Mouse (Mus musculus): Measurements from ENCODE around the gene Cmip. TPM values are rescaled to one million over a fixed set of nuclear protein-coding genes. Genes with fewer than 3 reads are reported as not detected.

Gene Cmip
- polyA plus RNA-seq, 1 experiment from 2014 or later = 31.8 TPM

DNA sequence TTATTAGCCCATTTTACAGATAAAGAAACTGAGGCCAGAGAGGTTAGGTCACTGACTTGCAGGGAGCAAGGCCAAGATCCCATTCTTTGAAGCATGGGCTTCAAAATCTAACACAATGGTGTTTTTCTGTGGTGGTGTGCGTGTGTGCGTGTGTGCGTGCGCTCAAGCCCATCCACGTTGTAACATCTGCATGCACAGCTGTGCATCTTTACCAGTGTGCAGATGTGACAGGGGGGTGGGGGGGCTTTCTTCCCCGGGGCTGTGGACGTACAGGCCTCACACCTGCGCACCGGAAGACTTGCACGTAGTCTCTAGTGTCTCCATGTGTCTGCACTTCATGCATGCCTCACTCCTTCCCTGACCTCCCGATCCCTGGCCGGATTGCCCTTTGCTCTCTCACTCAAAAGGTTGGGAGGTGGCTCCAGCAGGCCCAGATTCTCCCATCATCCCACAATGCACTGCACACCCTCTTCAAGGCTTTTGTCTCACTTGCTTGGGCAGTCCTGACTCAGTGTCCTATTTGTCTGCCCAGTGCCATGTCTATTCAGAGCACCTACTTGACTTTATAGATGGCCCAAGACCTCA is 44.7 kb downstream of the Cmip start:
- Histone ChIP-seq H3K4me1 (peaks cover 56% of the 10 kb centered on the region), H3K27me3 (replicated peaks) (no peaks in the 10 kb centered on the region), H3K9ac (no peak overlapping the region), H3K9me3 (no peaks in the 10 kb centered on the region), H3K36me3 (no peaks in the 10 kb centered on the region), H3K4me2 (no peak overlapping the region), H3K4me3 (replicated peaks) (no peak overlapping the region), H3K27ac (no peak overlapping the region)
- 88% methylated on average over 12 of the region's 12 CpGs for WGBS
- no peak for ATAC-seq (ENCODE audit: insufficient read depth, low FRiP score, low read depth)

DNA sequence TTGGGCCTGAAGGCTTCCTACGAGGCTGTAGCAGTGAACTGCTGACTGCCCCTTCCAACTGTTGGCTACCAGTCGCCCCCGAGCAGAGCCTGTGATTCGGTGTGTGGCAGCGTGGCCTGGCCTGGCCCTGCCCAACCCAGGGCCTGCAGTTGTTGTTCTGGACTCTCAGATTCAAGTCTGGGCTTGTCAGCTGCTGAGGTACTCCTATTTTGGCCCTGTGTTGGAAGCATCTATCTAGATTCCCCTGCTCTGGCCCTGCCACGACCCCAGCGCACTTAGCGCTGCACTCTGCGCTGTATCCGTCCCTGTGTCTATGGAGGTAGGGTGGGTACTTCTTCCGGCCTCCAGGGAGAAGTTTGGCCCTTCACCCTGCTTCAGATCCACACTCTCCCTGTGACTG is 45.2 kb downstream of the Cmip start:
- 77% methylated on average over 11 of the region's 11 CpGs for WGBS

GRCm38 (mm10) chr8:117303666-117304065 is 46.8 kb downstream of the Cmip start:
- H3K36me3 ChIP-seq = no peaks in the 10 kb centered on the region
- WGBS = 46% methylated on average over 9 of the region's 9 CpGs
- H3K4me2 ChIP-seq = no peak overlapping the region
- H3K9ac ChIP-seq = no peak overlapping the region
- ATAC-seq (ENCODE audit: insufficient read depth, low FRiP score, low read depth) = 0 out of 2 replicates have a peak, but pooled peaks have one; percentile 16
- peaks cover 57% of the 10 kb centered on the region for H3K4me1 ChIP-seq
- H3K4me3 ChIP-seq (replicated peaks) = no peak overlapping the region
- H3K27me3 ChIP-seq (replicated peaks) = no peaks in the 10 kb centered on the region
- peak overlapping the region; percentile 59 for H3K27ac ChIP-seq
- no peaks in the 10 kb centered on the region for H3K9me3 ChIP-seq

More for the DNA sequence above, 45.2 kb downstream of the Cmip start:
- no peaks in the 10 kb centered on the region for H3K27me3 ChIP-seq (replicated peaks)
- no peak overlapping the region for H3K4me3 ChIP-seq (replicated peaks)
- H3K9me3 ChIP-seq = no peaks in the 10 kb centered on the region
- no peaks in the 10 kb centered on the region for H3K36me3 ChIP-seq
- no peak overlapping the region for H3K4me2 ChIP-seq
- no peak overlapping the region for H3K27ac ChIP-seq
- no peak for ATAC-seq (ENCODE audit: insufficient read depth, low FRiP score, low read depth)
- peaks cover 57% of the 10 kb centered on the region for H3K4me1 ChIP-seq
- no peak overlapping the region for H3K9ac ChIP-seq

- Histone ChIP-seq H3K4me1 (peaks cover 42% of the 10 kb centered on the region), H3K27me3 (replicated peaks) (no peaks in the 10 kb centered on the region), H3K4me2 (no peak overlapping the region), H3K9me3 (no peaks in the 10 kb centered on the region), H3K9ac (no peak overlapping the region), H3K36me3 (no peaks in the 10 kb centered on the region), H3K4me3 (replicated peaks) (no peak overlapping the region), H3K27ac (no peak overlapping the region)
- WGBS = 42% methylated on average over 5 of the region's 5 CpGs
- ATAC-seq (ENCODE audit: insufficient read depth, low FRiP score, low read depth) = no peak
Observed at GRCm38 (mm10) chr8:117305405-117305804, 48.5 kb downstream of the Cmip start.

- no peak overlapping the region for H3K4me2 ChIP-seq
- H3K4me3 ChIP-seq (replicated peaks) = no peak overlapping the region
- H3K4me1 ChIP-seq = peaks cover 35% of the 10 kb centered on the region
- no peaks in the 10 kb centered on the region for H3K36me3 ChIP-seq
- no peaks in the 10 kb centered on the region for H3K27me3 ChIP-seq (replicated peaks)
- no peak overlapping the region for H3K27ac ChIP-seq
- WGBS = 85% methylated on average over 7 of the region's 7 CpGs
- ATAC-seq (ENCODE audit: insufficient read depth, low FRiP score, low read depth) = no peak
- H3K9ac ChIP-seq = no peak overlapping the region
- no peaks in the 10 kb centered on the region for H3K9me3 ChIP-seq
Observed at GRCm38 (mm10) chr8:117306756-117307155, 49.9 kb downstream of the Cmip start.

GRCm38 (mm10) chr8:117307221-117307620 is 50.4 kb downstream of the Cmip start:
- ATAC-seq (ENCODE audit: insufficient read depth, low FRiP score, low read depth) = no peak
- H3K4me3 ChIP-seq (replicated peaks) = no peak overlapping the region
- no peak overlapping the region for H3K9ac ChIP-seq
- no peaks in the 10 kb centered on the region for H3K36me3 ChIP-seq
- H3K4me1 ChIP-seq = peaks cover 32% of the 10 kb centered on the region
- no peaks in the 10 kb centered on the region for H3K27me3 ChIP-seq (replicated peaks)
- no peaks in the 10 kb centered on the region for H3K9me3 ChIP-seq
- no peak overlapping the region for H3K27ac ChIP-seq
- no peak overlapping the region for H3K4me2 ChIP-seq
- 86% methylated on average over 8 of the region's 8 CpGs for WGBS

DNA sequence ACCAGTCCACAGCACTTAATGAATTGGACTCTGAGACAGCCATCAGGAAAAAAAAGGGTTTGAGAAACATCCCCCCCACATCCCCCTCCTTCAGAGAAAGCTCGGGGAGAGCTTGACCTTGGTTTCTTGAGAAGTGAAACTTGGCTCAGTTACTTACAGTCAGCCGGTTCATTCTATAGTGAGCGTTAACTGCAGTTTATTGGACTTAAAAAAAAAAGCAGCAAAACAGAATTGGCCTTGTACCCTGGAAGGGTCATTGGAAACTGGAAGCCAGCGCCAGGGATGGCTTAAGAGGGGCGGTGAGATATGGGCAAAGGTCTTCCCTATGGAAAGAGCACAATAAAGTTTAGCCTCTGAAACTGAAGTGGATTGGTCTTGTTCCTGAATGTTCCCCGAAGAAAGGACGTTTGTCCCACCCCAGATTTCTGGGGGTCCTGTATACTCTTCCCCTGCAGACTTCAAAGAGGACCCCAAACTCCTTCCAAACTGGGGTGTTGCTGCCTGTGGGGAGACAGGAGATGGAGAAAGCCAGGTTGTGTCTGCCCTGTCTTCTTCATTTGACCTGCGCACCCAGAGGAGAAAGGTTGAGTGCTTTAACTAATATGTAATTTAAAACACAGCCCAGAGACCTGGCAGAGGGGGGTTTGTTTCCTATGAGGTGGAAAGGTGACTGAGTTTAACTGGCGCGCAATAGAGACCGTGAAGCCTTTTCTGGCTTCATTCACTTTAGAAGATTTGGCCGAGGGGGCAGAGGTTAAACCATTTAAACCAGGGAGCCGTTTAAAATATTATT is 51.6 kb downstream of the Cmip start:
- Histone ChIP-seq H3K9me3 (no peaks in the 10 kb centered on the region), H3K4me1 (peaks cover 26% of the 10 kb centered on the region), H3K27ac (peak overlapping the region; percentile 44; the same call in 1 of the 2 replicates), H3K36me3 (no peaks in the 10 kb centered on the region), H3K4me3 (replicated peaks) (no peak overlapping the region), H3K27me3 (replicated peaks) (no peaks in the 10 kb centered on the region), H3K4me2 (no peak overlapping the region), H3K9ac (no peak overlapping the region)
- WGBS = 68% methylated on average over 13 of the region's 13 CpGs
- ATAC-seq (ENCODE audit: insufficient read depth, low FRiP score, low read depth) = no peak

- H3K27ac ChIP-seq = no peak overlapping the region
- no peaks in the 10 kb centered on the region for H3K9me3 ChIP-seq
- no peak overlapping the region for H3K9ac ChIP-seq
- no peak overlapping the region for H3K4me2 ChIP-seq
- peaks cover 28% of the 10 kb centered on the region for H3K4me1 ChIP-seq
- H3K36me3 ChIP-seq = no peaks in the 10 kb centered on the region
- no peak for ATAC-seq (ENCODE audit: insufficient read depth, low FRiP score, low read depth)
- no peaks in the 10 kb centered on the region for H3K27me3 ChIP-seq (replicated peaks)
- H3K4me3 ChIP-seq (replicated peaks) = no peak overlapping the region
- WGBS = 68% methylated on average over 12 of the region's 12 CpGs
Observed at GRCm38 (mm10) chr8:117309653-117310274, 52.9 kb downstream of the Cmip start.

DNA sequence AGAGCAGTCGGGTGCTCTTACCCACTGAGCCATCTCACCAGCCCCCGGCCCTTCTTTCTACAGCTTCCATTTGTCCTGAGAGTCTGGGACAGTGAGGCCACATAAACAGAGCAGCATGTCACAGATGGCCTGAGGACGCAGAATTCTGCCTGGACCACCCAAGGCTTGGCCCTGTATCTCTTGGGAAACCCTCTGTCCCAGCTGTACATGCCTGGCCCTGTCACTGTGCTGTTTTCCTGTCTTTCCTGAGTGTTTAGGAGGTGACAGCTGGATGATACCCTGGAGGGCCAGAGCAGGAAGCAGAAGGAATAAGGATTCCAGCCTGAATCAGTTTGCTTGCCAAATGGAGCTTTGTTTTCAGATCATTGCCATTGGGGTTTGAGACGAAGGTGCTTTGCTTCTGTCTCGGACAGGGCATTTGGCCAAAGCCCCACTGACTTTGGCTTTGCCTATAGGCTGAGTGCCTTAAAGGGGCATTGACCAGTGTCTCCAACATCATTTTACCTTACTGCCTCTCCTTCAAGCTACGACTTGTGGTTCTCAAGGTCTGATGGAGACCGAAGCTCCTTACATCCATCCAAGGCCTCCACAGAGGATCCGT is 54.2 kb downstream of the Cmip start:
- ATAC-seq (ENCODE audit: insufficient read depth, low FRiP score, low read depth) = peak; percentile 56
- peaks cover 32% of the 10 kb centered on the region for H3K4me1 ChIP-seq

GRCm38 (mm10) chr8:117314308-117314953 is 57.6 kb downstream of the Cmip start:
- Histone ChIP-seq H3K27ac (peak overlapping the region; percentile 44), H3K27me3 (replicated peaks) (no peaks in the 10 kb centered on the region), H3K9me3 (no peaks in the 10 kb centered on the region), H3K9ac (no peak overlapping the region), H3K4me2 (no peak overlapping the region), H3K36me3 (no peaks in the 10 kb centered on the region), H3K4me1 (peaks cover 25% of the 10 kb centered on the region), H3K4me3 (replicated peaks) (no peak overlapping the region)
- 28% methylated on average over 8 of the region's 8 CpGs for WGBS
- ATAC-seq (ENCODE audit: insufficient read depth, low FRiP score, low read depth) = peak; percentile 25; the same call in 1 of the 2 replicates

More for the DNA sequence above, 54.2 kb downstream of the Cmip start:
- Histone ChIP-seq H3K36me3 (no peaks in the 10 kb centered on the region), H3K4me2 (no peak overlapping the region), H3K9me3 (no peaks in the 10 kb centered on the region), H3K9ac (no peak overlapping the region), H3K4me3 (replicated peaks) (no peak overlapping the region), H3K27me3 (replicated peaks) (no peaks in the 10 kb centered on the region), H3K27ac (peak overlapping the region; percentile 13)
- WGBS = 71% methylated on average over 8 of the region's 8 CpGs

GRCm38 (mm10) chr8:117315727-117316126 is 58.9 kb downstream of the Cmip start:
- Histone ChIP-seq H3K4me3 (replicated peaks) (no peak overlapping the region), H3K9me3 (no peaks in the 10 kb centered on the region), H3K36me3 (no peaks in the 10 kb centered on the region), H3K4me1 (peaks cover 25% of the 10 kb centered on the region), H3K4me2 (no peak overlapping the region), H3K27me3 (replicated peaks) (no peaks in the 10 kb centered on the region), H3K9ac (no peak overlapping the region), H3K27ac (no peak overlapping the region)
- ATAC-seq (ENCODE audit: insufficient read depth, low FRiP score, low read depth) = no peak
- WGBS = 87% methylated on average over 16 of the region's 16 CpGs

Data from stomach, embryonic 15.5 days (tissue).